Mouse (Mus musculus) hindbrain, embryonic 16.5 days (tissue): ENCODE measurements at regions not wholly inside any gene's neighbourhood (a gene's known extent, or its start where the extent isn't known, plus 50 kb on each side); places are given as distances from the start of the nearest gene placed in this dataset.

ENCODE experiments used
- ATAC-seq: fragments of 200-750 bp; cut with Nextera tagmentation; 2 replicates; pipeline ENCODE4 v1.8.0; 2017; ENCODE audit warnings: moderate TSS enrichment, moderate library complexity
- H3K27ac ChIP-seq: fragments of 300-500 bp; sonication (generic); 2 replicates; pipeline ENCODE4 v1.5.1; 2014; ENCODE audit warnings: low read depth, mild to moderate bottlenecking, control low read depth, low read length, moderate library complexity
- H3K27me3 ChIP-seq: fragments of 300-500 bp; sonication (generic); replicated peaks from 2 replicates; pipeline ENCODE4 v1.6.1; 2014; ENCODE audit warnings: low read length; ENCODE audit not compliant: control insufficient read depth, insufficient read depth
- H3K36me3 ChIP-seq: fragments of 300-500 bp; sonication (generic); 2 replicates; pipeline ENCODE4 v1.6.1; 2014; ENCODE audit warnings: mild to moderate bottlenecking, low read length, moderate library complexity, mixed read lengths; ENCODE audit not compliant: control insufficient read depth, insufficient read depth
- H3K4me1 ChIP-seq: fragments of 300-500 bp; sonication (generic); 2 replicates; pipeline ENCODE4 v1.6.1; 2014; ENCODE audit warnings: low read depth, low read length; ENCODE audit not compliant: control insufficient read depth, insufficient read depth
- H3K4me2 ChIP-seq: fragments of 300-500 bp; sonication (generic); 2 replicates; pipeline ENCODE4 v1.6.1; 2014; ENCODE audit warnings: mild to moderate bottlenecking, low read length, control low read depth, moderate library complexity
- H3K4me3 ChIP-seq: fragments of 300-500 bp; sonication (generic); 2 replicates; pipeline ENCODE4 v1.5.1; 2014; ENCODE audit warnings: mild to moderate bottlenecking, low read length, control low read depth, moderate library complexity
- H3K9ac ChIP-seq: fragments of 300-500 bp; sonication (generic); 2 replicates; pipeline ENCODE4 v1.6.1; 2014; ENCODE audit warnings: low read depth, mild to moderate bottlenecking, control low read depth, low read length, moderate library complexity
- H3K9me3 ChIP-seq: fragments of 300-500 bp; sonication (generic); 2 replicates; pipeline ENCODE4 v1.6.1; 2014; ENCODE audit warnings: mild to moderate bottlenecking, low read length, moderate library complexity; ENCODE audit not compliant: control insufficient read depth
- WGBS: fragments of 180-500 bp; shearing (Covaris S2); extraction: QIAGEN DNeasy Blood & Tissue Kit; methylation state at CpG from one replicate; pipeline ENCODE4 v1.1.7; 2014; 5-methylcytosine and 5-hydroxymethylcytosine counted together

- ATAC-seq: no peak
- H3K4me3 ChIP-seq: no peak overlapping the region
- WGBS: 95% methylated on average over 11 of the region's 11 CpGs
- H3K27me3 ChIP-seq: no peaks in the 10 kb centered on the region
- no peaks in the 10 kb centered on the region for H3K9me3 ChIP-seq
- no peak overlapping the region for H3K27ac ChIP-seq
- H3K4me1 ChIP-seq: no peaks in the 10 kb centered on the region
- no peaks in the 10 kb centered on the region for H3K36me3 ChIP-seq
- no peak overlapping the region for H3K9ac ChIP-seq
- no peak overlapping the region for H3K4me2 ChIP-seq
Measured at GRCm38 (mm10) chr17:68152438-68153120, 121.0 kb upstream of the L3mbtl4 start.

GRCm38 (mm10) chr17:68154879-68155278 is 118.7 kb upstream of the L3mbtl4 start:
- Histone ChIP-seq H3K9ac (no peak overlapping the region), H3K4me2 (no peak overlapping the region), H3K4me1 (0 out of 2 replicates have a peak, but pooled peaks cover 4% of the 10 kb centered on the region), H3K9me3 (no peaks in the 10 kb centered on the region), H3K36me3 (no peaks in the 10 kb centered on the region), H3K4me3 (no peak overlapping the region), H3K27me3 (no peaks in the 10 kb centered on the region), H3K27ac (no peak overlapping the region)
- WGBS: 76% methylated on average over 4 of the region's 4 CpGs
- ATAC-seq: no peak

GRCm38 (mm10) chr17:68158172-68158651 is 115.4 kb upstream of the L3mbtl4 start:
- no peak overlapping the region for H3K9ac ChIP-seq
- peak overlapping the region; percentile 31 for H3K4me2 ChIP-seq
- H3K4me1 ChIP-seq: 0 out of 2 replicates have a peak, but pooled peaks cover 4% of the 10 kb centered on the region
- no peaks in the 10 kb centered on the region for H3K9me3 ChIP-seq
- H3K4me3 ChIP-seq: no peak overlapping the region
- 18% methylated on average over 13 of the region's 13 CpGs for WGBS
- H3K27ac ChIP-seq: peak overlapping the region; percentile 42; the same call in 1 of the 2 replicates
- H3K27me3 ChIP-seq: no peaks in the 10 kb centered on the region
- H3K36me3 ChIP-seq: no peaks in the 10 kb centered on the region
- ATAC-seq: peak; percentile 89

- Histone ChIP-seq H3K36me3 (no peaks in the 10 kb centered on the region), H3K27me3 (no peaks in the 10 kb centered on the region), H3K27ac (no peak overlapping the region), H3K4me2 (no peak overlapping the region), H3K4me3 (no peak overlapping the region), H3K9ac (no peak overlapping the region), H3K9me3 (no peaks in the 10 kb centered on the region), H3K4me1 (peaks cover 7% of the 10 kb centered on the region; the same call in 1 of the 2 replicates)
- ATAC-seq: no peak
- 88% methylated on average over 2 of the region's 2 CpGs for WGBS
Measured at GRCm38 (mm10) chr17:68161107-68161506, 112.5 kb upstream of the L3mbtl4 start.

GRCm38 (mm10) chr17:68163545-68163944 is 110.1 kb upstream of the L3mbtl4 start:
- 42% methylated on average over 4 of the region's 4 CpGs for WGBS

GRCm38 (mm10) chr17:68164666-68165065 is 108.9 kb upstream of the L3mbtl4 start:
- no peaks in the 10 kb centered on the region for H3K9me3 ChIP-seq
- no peak for ATAC-seq
- H3K4me3 ChIP-seq: no peak overlapping the region
- H3K27ac ChIP-seq: no peak overlapping the region
- no peaks in the 10 kb centered on the region for H3K36me3 ChIP-seq
- 81% methylated on average over 2 of the region's 2 CpGs for WGBS
- no peak overlapping the region for H3K9ac ChIP-seq
- H3K4me2 ChIP-seq: no peak overlapping the region
- peaks cover 3% of the 10 kb centered on the region; the same call in 1 of the 2 replicates for H3K4me1 ChIP-seq
- H3K27me3 ChIP-seq: no peaks in the 10 kb centered on the region

More at GRCm38 (mm10) chr17:68163545-68163944, 110.1 kb upstream of the L3mbtl4 start:
- Histone ChIP-seq H3K9ac (no peak overlapping the region), H3K4me3 (no peak overlapping the region), H3K4me1 (peaks cover 3% of the 10 kb centered on the region; the same call in 1 of the 2 replicates), H3K27me3 (no peaks in the 10 kb centered on the region), H3K9me3 (no peaks in the 10 kb centered on the region), H3K4me2 (no peak overlapping the region), H3K27ac (no peak overlapping the region), H3K36me3 (no peaks in the 10 kb centered on the region)
- ATAC-seq: 0 out of 2 replicates have a peak, but pooled peaks have one; percentile 30

GRCm38 (mm10) chr17:68165171-68165825 is 108.3 kb upstream of the L3mbtl4 start:
- H3K4me2 ChIP-seq: no peak overlapping the region
- ATAC-seq: no peak
- no peak overlapping the region for H3K9ac ChIP-seq
- no peak overlapping the region for H3K27ac ChIP-seq
- H3K36me3 ChIP-seq: no peaks in the 10 kb centered on the region
- H3K9me3 ChIP-seq: no peaks in the 10 kb centered on the region
- peaks cover 3% of the 10 kb centered on the region; the same call in 1 of the 2 replicates for H3K4me1 ChIP-seq
- H3K27me3 ChIP-seq: no peaks in the 10 kb centered on the region
- H3K4me3 ChIP-seq: no peak overlapping the region
- WGBS: 67% methylated on average over 15 of the region's 15 CpGs

GRCm38 (mm10) chr17:68166397-68166796 is 107.2 kb upstream of the L3mbtl4 start:
- H3K27ac ChIP-seq: no peak overlapping the region
- H3K27me3 ChIP-seq: no peaks in the 10 kb centered on the region
- H3K4me1 ChIP-seq: peaks cover 3% of the 10 kb centered on the region; the same call in 1 of the 2 replicates
- H3K36me3 ChIP-seq: no peaks in the 10 kb centered on the region
- 87% methylated on average over 4 of the region's 4 CpGs for WGBS
- H3K9me3 ChIP-seq: no peaks in the 10 kb centered on the region
- H3K4me3 ChIP-seq: no peak overlapping the region
- ATAC-seq: no peak
- no peak overlapping the region for H3K4me2 ChIP-seq
- no peak overlapping the region for H3K9ac ChIP-seq

- Histone ChIP-seq H3K4me2 (no peak overlapping the region), H3K4me1 (no peaks in the 10 kb centered on the region), H3K4me3 (no peak overlapping the region), H3K27ac (no peak overlapping the region), H3K27me3 (no peaks in the 10 kb centered on the region), H3K9me3 (no peaks in the 10 kb centered on the region), H3K9ac (no peak overlapping the region), H3K36me3 (no peaks in the 10 kb centered on the region)
- no peak for ATAC-seq
- WGBS: 84% methylated on average over 7 of the region's 7 CpGs
Measured at GRCm38 (mm10) chr17:68172838-68173237, 100.8 kb upstream of the L3mbtl4 start.
